Mouse (Mus musculus) myocyte (in vitro differentiated cells): ENCODE data around the gene Coq8b. TPM values are rescaled to one million over a fixed set of nuclear protein-coding genes. Genes with fewer than 3 reads are reported as not detected.

Experiments used
- H3K27me3 ChIP-seq: one replicate; pipeline ENCODE4 v1.6.1; 2011; ENCODE audit not compliant: control insufficient read depth, insufficient read depth, insufficient read length
- H3K36me3 ChIP-seq: one replicate; pipeline ENCODE4 v1.6.1; 2011; ENCODE audit not compliant: control insufficient read depth, insufficient read depth
- H3K4me2 ChIP-seq: one replicate; pipeline ENCODE4 v1.6.1; 2011; ENCODE audit warnings: low read depth, control low read depth
- H3K4me3 ChIP-seq: one replicate; pipeline ENCODE4 v1.5.1; 2011; ENCODE audit warnings: mild to moderate bottlenecking, control low read depth, moderate library complexity
- H3K79me2 ChIP-seq: one replicate; pipeline ENCODE4 v1.6.1; 2011; ENCODE audit not compliant: control insufficient read depth, insufficient read depth
- H3ac ChIP-seq: one replicate; pipeline ENCODE4 v1.6.1; 2011; ENCODE audit not compliant: control insufficient read depth, insufficient read length
- CEBPB ChIP-seq: IDR thresholded peaks from 2 replicates; pipeline ENCODE4 v1.6.1; 2011; ENCODE audit warnings: mild to moderate bottlenecking, moderate library complexity; ENCODE audit not compliant: poor library complexity, insufficient read depth, severe bottlenecking
- E2F4 ChIP-seq: IDR thresholded peaks from one replicate; pipeline ENCODE4 v1.6.1; 2011; ENCODE audit warnings: mild to moderate bottlenecking, control low read depth, moderate library complexity; ENCODE audit not compliant: insufficient read depth
- MAX ChIP-seq: IDR thresholded peaks from one replicate; pipeline ENCODE4 v1.6.1; 2011; ENCODE audit warnings: low read depth, mild to moderate bottlenecking, control low read depth
- MYOD1 ChIP-seq, 3 experiments: IDR thresholded peaks; one replicate each; pipeline ENCODE4 v1.6.1; 2011; ENCODE audit warnings: control low read depth in 2 of 3, low read depth in 2 of 3, mild to moderate bottlenecking in 2 of 3, moderate library complexity in 1 of 3; ENCODE audit not compliant: insufficient read length in 2 of 3, control insufficient read depth in 1 of 3
- MYOG ChIP-seq, 3 experiments: IDR thresholded peaks; one replicate each; pipeline ENCODE4 v1.6.1; 2011; ENCODE audit warnings: control low read depth in 2 of 3, low read depth in 2 of 3, mild to moderate bottlenecking in 2 of 3; ENCODE audit not compliant: insufficient read length in 2 of 3, control insufficient read depth in 1 of 3, insufficient read depth in 1 of 3
- POLR2A ChIP-seq: IDR thresholded peaks from one replicate; pipeline ENCODE4 v1.6.1; 2011; ENCODE audit warnings: low read depth, mild to moderate bottlenecking, control low read depth, moderate library complexity; ENCODE audit not compliant: insufficient read length
- POLR2AphosphoS2 ChIP-seq: IDR thresholded peaks from one replicate; pipeline ENCODE4 v1.6.1; 2011; ENCODE audit warnings: low read depth, control low read depth; ENCODE audit not compliant: insufficient read length
- REST ChIP-seq: IDR thresholded peaks from one replicate; pipeline ENCODE4 v1.6.1; 2011; ENCODE audit warnings: mild to moderate bottlenecking, control low read depth, moderate library complexity; ENCODE audit not compliant: insufficient read depth, insufficient read length
- SRF ChIP-seq: IDR thresholded peaks from one replicate; pipeline ENCODE4 v1.6.1; 2011; ENCODE audit warnings: low read depth; ENCODE audit not compliant: control insufficient read depth, insufficient read length
- TCF12 ChIP-seq: IDR thresholded peaks from one replicate; pipeline ENCODE4 v1.6.1; 2011; ENCODE audit warnings: mild to moderate bottlenecking, control low read depth; ENCODE audit not compliant: poor library complexity, insufficient read depth, severe bottlenecking
- TCF3 ChIP-seq: IDR thresholded peaks from one replicate; pipeline ENCODE4 v1.6.1; 2011; ENCODE audit warnings: low read depth, control low read depth; ENCODE audit not compliant: insufficient read length
- USF1 ChIP-seq: IDR thresholded peaks from one replicate; pipeline ENCODE4 v1.6.1; 2011; ENCODE audit warnings: low read depth, mild to moderate bottlenecking, control low read depth, moderate library complexity
- polyA plus RNA-seq: library from polyadenylated mRNA; unstranded; fragments of >200 nt; fragmentation: generic; extraction: Trizol; gene quantifications from one replicate; pipeline ENCODE4 v1.2.1, GENCODE M21; 2012; ENCODE audit warnings: missing spikeins

The Coq8b gene
- polyA plus RNA-seq, 1 experiment = 19.1 TPM

DNA sequence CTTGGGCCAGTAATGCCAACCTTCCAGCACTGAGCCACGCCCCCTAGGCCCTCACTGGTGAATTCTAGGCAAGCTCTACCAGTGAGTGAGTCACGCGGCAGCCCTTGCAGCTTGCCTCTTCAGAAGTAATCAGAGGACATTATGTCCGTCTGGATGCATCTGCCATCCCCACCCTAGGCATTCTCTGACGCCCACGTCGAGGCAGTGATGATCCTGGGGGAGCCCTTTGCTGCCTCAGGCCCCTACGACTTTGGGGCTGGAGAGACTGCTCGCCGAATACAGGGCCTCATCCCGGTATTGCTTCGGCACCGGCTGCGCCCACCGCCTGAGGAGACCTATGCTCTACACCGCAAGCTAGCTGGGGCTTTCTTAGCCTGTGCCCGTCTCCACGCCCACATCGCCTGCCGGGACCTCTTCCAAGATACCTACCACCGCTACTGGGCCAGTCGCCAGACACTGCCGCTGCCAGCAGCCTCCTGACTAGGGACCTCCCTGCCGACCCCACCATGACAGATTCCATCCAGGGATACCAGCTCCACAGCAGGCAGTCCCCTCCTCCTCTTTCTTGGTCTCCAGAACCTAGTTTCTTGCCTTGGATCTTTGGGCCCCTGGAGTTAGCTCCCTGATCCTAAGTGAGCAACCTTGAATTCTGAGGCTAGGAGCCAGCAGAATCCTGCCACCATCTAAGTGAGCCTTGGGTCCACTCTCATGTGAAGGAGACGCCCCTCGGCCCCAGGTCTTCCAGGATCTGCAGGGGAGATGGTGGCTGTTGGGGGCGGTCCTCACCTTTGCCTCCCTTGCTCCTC is 24.4 kb downstream of the Coq8b start:
- peak overlapping the region; percentile 90 for H3K4me2 ChIP-seq
- TF ChIP-seq POLR2AphosphoS2 (peak; percentile 53), MYOG (IDR thresholded peaks at IDR 0.05; ENCODE audit: control insufficient read depth in 1 of 3, insufficient read depth in 1 of 3, insufficient read length in 2 of 3, low read depth in 2 of 3) (peak in 2 of 3 experiments; percentile 2 to 57), REST (no peak), TCF12 (no peak), POLR2A (peak; percentile 60), MYOD1 (IDR thresholded peaks at IDR 0.05; ENCODE audit: control insufficient read depth in 1 of 3, insufficient read length in 2 of 3, low read depth in 2 of 3) (peak in 1 of 3 experiments; percentile 64), MAX (peak; percentile 35), TCF3 (no peak), USF1 (peak; percentile 56)
- no peaks in the 10 kb centered on the region for H3K27me3 ChIP-seq
- peak overlapping the region; percentile 63 for H3K4me3 ChIP-seq
- peak overlapping the region; percentile 23 for H3ac ChIP-seq
- H3K36me3 ChIP-seq = no peaks in the 10 kb centered on the region
- H3K79me2 ChIP-seq = peaks cover 12% of the 10 kb centered on the region

DNA sequence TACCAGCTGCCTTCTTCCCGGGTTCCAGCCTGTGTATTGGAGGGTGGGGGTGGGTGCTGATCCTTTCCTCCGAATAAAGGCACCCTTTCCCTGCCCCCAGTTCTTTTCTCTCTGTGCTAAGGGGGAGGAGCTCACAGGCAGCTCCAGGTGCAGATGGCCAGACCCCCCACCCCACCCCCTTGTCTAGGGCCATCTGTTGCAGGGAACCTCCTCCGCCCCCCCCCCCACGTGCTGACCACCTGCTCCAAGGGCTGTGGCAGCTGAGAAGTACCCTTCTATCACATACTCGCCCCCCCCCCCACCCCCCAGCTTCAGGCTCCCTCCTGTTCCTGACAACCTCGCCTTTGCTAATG is 25.0 kb downstream of the Coq8b start:
- Histone ChIP-seq H3K4me3 (peak overlapping the region; percentile 63), H3K4me2 (peak overlapping the region; percentile 92), H3K27me3 (no peaks in the 10 kb centered on the region), H3K79me2 (peaks cover 12% of the 10 kb centered on the region), H3ac (peak overlapping the region; percentile 23), H3K36me3 (peaks cover under 1% of the 10 kb centered on the region)
- TF ChIP-seq USF1 (no peak), TCF12 (no peak), TCF3 (peak; percentile 41), POLR2A (no peak), SRF (no peak), E2F4 (no peak), MYOG (IDR thresholded peaks at IDR 0.05; ENCODE audit: control insufficient read depth in 1 of 3, insufficient read depth in 1 of 3, insufficient read length in 2 of 3, low read depth in 2 of 3) (peak in 2 of 3 experiments; percentile 19 to 82), CEBPB (no peak), MAX (no peak), POLR2AphosphoS2 (no peak), REST (no peak), MYOD1 (IDR thresholded peaks at IDR 0.05; ENCODE audit: control insufficient read depth in 1 of 3, insufficient read length in 2 of 3, low read depth in 2 of 3) (peak in 1 of 3 experiments; percentile 84)

DNA sequence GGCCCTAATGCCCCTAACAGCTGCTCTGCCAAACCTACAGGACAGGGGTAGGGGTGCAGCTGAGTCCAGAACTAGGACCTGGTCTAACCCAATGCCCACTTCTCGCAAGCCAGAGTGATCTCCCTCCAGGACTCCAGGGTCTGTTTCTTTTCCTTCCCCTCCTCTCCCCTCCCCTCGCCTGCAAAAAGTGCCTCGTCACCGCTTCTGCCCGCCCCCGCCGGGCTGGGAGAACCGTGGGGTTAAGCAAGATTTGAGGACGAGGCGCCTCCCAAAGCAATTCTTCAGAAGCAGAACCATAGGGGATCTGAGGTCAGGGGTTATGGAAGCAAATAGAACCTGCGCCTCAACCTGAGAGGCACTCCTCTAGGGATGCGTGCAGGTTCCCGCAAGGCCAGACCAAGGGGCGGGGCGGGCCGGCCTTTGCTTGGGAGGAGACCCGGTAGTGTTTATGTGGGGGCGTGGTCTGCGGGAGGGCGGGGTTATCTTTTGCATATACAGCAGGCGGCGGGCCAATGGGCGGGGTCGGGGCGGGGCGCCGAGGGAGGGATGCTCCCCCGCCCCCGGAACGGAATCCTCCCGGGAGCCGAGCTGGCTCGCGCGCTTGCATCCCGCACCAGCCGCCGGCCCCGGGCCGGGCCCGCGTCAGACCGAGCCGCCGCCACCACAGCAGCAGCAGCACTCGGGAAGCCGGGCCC is 25.5 kb downstream of the Coq8b start, which contains the start of gene Numbl:
Gene Numbl (plus strand): TSS at position 229 of the 695 bp plus-strand sequence.
- Histone ChIP-seq H3K4me2 (peak within 1 kb of the TSS; percentile 92), H3K79me2 (peaks cover 12% of the 10 kb centered on the region), H3K27me3 (no peaks in the 10 kb centered on the region), H3K36me3 (peaks cover 4% of the 10 kb centered on the region), H3ac (peak within 1 kb of the TSS; percentile 23), H3K4me3 (peak within 1 kb of the TSS; percentile 63)
- TF ChIP-seq SRF (no peak), POLR2A (peak; percentile 63), TCF3 (no peak), E2F4 (no peak), MAX (no peak), CEBPB (no peak), USF1 (no peak), REST (no peak), TCF12 (no peak), MYOD1 (IDR thresholded peaks at IDR 0.05; ENCODE audit: control insufficient read depth in 1 of 3, insufficient read length in 2 of 3, low read depth in 2 of 3) (peak in 1 of 3 experiments; percentile 14), MYOG (IDR thresholded peaks at IDR 0.05; ENCODE audit: control insufficient read depth in 1 of 3, insufficient read depth in 1 of 3, insufficient read length in 2 of 3, low read depth in 2 of 3) (no peak), POLR2AphosphoS2 (peak; percentile 79)

DNA sequence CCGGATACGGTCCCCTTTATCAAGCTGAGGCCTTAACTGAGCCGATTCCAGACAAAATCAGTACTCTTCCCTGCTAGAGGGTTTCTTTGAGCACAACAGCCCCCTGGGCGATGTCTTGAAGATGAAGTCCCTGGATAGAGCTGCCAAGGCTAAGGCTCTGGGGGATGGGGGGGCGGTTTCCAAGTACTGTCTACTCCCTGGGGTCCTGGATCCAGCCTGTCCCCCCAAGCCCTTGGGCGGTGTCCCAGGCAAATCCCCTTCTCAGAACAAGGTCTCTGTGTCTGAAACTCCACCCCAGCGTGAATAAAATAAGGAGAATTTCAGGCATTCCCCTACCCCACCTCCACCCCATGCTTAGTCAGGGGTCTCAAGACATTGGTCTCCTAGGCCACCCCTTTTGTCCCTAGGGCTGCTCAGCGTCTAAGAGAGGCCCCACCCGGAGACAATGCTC is 26.5 kb downstream of the Coq8b start:
- H3K36me3 ChIP-seq = peaks cover 4% of the 10 kb centered on the region
- TF ChIP-seq MAX = no peak
- no peak for TF ChIP-seq REST
- TF ChIP-seq MYOG (IDR thresholded peaks at IDR 0.05; ENCODE audit: control insufficient read depth in 1 of 3, insufficient read depth in 1 of 3, insufficient read length in 2 of 3, low read depth in 2 of 3) = no peak
- TF ChIP-seq TCF3 = no peak
- no peak for TF ChIP-seq E2F4
- no peak for TF ChIP-seq USF1
- TF ChIP-seq MYOD1 (IDR thresholded peaks at IDR 0.05; ENCODE audit: control insufficient read depth in 1 of 3, insufficient read length in 2 of 3, low read depth in 2 of 3) = no peak
- peak overlapping the region; percentile 63 for H3K4me3 ChIP-seq
- H3K79me2 ChIP-seq = peaks cover 12% of the 10 kb centered on the region
- peak overlapping the region; percentile 70 for H3K4me2 ChIP-seq
- H3ac ChIP-seq = peak overlapping the region; percentile 21
- H3K27me3 ChIP-seq = no peaks in the 10 kb centered on the region
